Mouse (Mus musculus) intestine, embryonic 16.5 days (tissue): Measurements from ENCODE around the gene Wnt1. TPM values are rescaled to one million over a fixed set of nuclear protein-coding genes. Genes with fewer than 3 reads are reported as not detected.
"Not testable (repeated sequence)": the region's sequence is repeated elsewhere in the genome, so short reads cannot be mapped to it uniquely, and the experiment has no call there.

Experiments
- ATAC-seq: fragments of 200-750 bp; cut with Nextera tagmentation; 2 replicates; pipeline ENCODE4 v1.8.0; 2017; ENCODE audit warnings: moderate TSS enrichment, moderate library complexity
- H3K27ac ChIP-seq: fragments of 300-500 bp; sonication (generic); 2 replicates; pipeline ENCODE4 v1.5.1; 2014; ENCODE audit warnings: mild to moderate bottlenecking, low read length
- H3K27me3 ChIP-seq: fragments of 300-500 bp; sonication (generic); replicated peaks from 2 replicates; pipeline ENCODE4 v1.6.1; 2014; ENCODE audit warnings: low read length, control low read depth, mixed read lengths; ENCODE audit not compliant: control insufficient read depth, insufficient read depth
- H3K36me3 ChIP-seq: fragments of 300-500 bp; sonication (generic); 2 replicates; pipeline ENCODE4 v1.6.1; 2014; ENCODE audit warnings: low read length, control low read depth; ENCODE audit not compliant: control insufficient read depth, insufficient read depth
- H3K4me1 ChIP-seq: fragments of 300-500 bp; sonication (generic); 2 replicates; pipeline ENCODE4 v1.6.1; 2014; ENCODE audit warnings: low read length, control low read depth, mixed read lengths; ENCODE audit not compliant: control insufficient read depth, insufficient read depth
- H3K4me2 ChIP-seq: fragments of 300-500 bp; sonication (generic); 2 replicates; pipeline ENCODE4 v1.6.1; 2014; ENCODE audit warnings: low read depth, low read length, control low read depth
- H3K4me3 ChIP-seq: fragments of 300-500 bp; sonication (generic); 2 replicates; pipeline ENCODE4 v1.5.1; 2014; ENCODE audit warnings: mild to moderate bottlenecking, low read length
- H3K9ac ChIP-seq: fragments of 300-500 bp; sonication (generic); 2 replicates; pipeline ENCODE4 v1.6.1; 2014; ENCODE audit warnings: low read depth, low read length
- H3K9me3 ChIP-seq: fragments of 300-500 bp; sonication (generic); 2 replicates; pipeline ENCODE4 v1.6.1; 2016; ENCODE audit warnings: low read length, control low read depth; ENCODE audit not compliant: control insufficient read depth
- WGBS: fragments of 180-500 bp; shearing (Covaris S2); extraction: QIAGEN DNeasy Blood & Tissue Kit; methylation state at CpG from one replicate; pipeline ENCODE4 v1.1.7; 2014; 5-methylcytosine and 5-hydroxymethylcytosine counted together
- polyA plus RNA-seq: library from polyadenylated mRNA; unstranded; fragments of >200 nt; fragmentation: Nextera tagmentation; extraction: Ambion mirVana; gene quantifications from 2 replicates; pipeline ENCODE4 v1.2.1, GENCODE M21; 2015

Gene Wnt1
- not detected in 2 replicates for polyA plus RNA-seq

DNA sequence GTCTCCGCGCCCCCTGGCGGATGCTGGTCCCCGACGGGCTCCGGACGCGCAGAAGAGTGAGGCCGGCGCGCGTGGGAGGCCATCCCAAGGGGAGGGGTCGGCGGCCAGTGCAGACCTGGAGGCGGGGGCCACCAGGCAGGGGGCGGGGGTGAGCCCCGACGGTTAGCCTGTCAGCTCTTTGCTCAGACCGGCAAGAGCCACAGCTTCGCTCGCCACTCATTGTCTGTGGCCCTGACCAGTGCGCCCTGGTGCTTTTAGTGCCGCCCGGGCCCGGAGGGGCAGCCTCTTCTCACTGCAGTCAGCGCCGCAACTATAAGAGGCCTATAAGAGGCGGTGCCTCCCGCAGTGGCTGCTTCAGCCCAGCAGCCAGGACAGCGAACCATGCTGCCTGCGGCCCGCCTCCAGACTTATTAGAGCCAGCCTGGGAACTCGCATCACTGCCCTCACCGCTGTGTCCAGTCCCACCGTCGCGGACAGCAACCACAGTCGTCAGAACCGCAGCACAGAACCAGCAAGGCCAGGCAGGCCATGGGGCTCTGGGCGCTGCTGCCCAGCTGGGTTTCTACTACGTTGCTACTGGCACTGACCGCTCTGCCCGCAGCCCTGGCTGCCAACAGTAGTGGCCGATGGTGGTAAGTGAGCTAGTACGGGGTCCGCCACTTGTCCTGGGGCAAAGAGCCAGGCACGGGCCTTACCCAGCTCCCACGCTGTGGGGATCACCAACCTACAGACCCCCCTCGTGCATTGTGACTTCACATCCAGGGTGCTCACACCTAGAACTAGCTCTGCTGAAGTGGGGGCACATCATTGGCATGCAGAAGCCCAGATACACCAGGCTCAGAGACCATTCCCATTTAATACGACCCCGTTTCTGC, at the start of gene Wnt1:
Gene Wnt1 (plus strand): TSS at position 197 of the 875 bp plus-strand sequence.
- Histone ChIP-seq H3K9ac (no peak within 1 kb of the TSS), H3K36me3 (no peaks in the 10 kb centered on the region)
- peak; percentile 26; the same call in 1 of the 2 replicates for ATAC-seq

DNA sequence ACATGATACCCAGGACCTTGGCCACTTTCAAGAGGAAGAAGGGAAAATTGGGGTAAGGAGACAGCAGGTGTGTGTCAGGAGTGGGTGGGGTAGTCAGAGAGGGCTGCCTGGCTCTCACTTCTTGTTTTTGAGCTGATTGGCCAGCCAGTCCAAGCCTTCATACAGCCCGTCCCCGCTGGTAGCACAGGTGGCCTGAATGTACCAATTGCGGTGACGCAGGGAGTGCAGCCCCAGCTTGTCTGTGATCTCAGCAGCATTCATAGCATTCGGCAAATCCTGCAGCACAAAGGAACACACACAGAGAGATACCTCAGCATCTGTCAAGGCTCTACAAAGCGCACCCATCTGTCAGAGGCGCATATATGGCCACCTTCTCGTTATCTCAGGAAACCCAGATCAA, 49.4 kb upstream of the Wnt1 start:
- H3K27me3 ChIP-seq: no peaks in the 10 kb centered on the region
- H3K9me3 ChIP-seq: no peaks in the 10 kb centered on the region
- WGBS: 86% methylated on average over 8 of the region's 8 CpGs
- ATAC-seq: no peak
- no peak overlapping the region for H3K4me3 ChIP-seq
- peaks cover 30% of the 10 kb centered on the region; the same call in 1 of the 2 replicates for H3K36me3 ChIP-seq
- H3K4me1 ChIP-seq: peaks cover under 1% of the 10 kb centered on the region; the same call in 1 of the 2 replicates
- no peak overlapping the region for H3K9ac ChIP-seq
- no peak overlapping the region for H3K4me2 ChIP-seq
- no peak overlapping the region for H3K27ac ChIP-seq

More for the DNA sequence above, at the start of gene Wnt1:
- Histone ChIP-seq H3K4me1 (peaks cover 24% of the 10 kb centered on the region), H3K9me3 (no peaks in the 10 kb centered on the region), H3K4me3 (peak within 1 kb of the TSS; percentile 40), H3K4me2 (peak within 1 kb of the TSS; percentile 52), H3K27me3 (peaks cover 73% of the 10 kb centered on the region), H3K27ac (no peak within 1 kb of the TSS)
- 3% methylated on average over 51 of the region's 51 CpGs for WGBS

DNA sequence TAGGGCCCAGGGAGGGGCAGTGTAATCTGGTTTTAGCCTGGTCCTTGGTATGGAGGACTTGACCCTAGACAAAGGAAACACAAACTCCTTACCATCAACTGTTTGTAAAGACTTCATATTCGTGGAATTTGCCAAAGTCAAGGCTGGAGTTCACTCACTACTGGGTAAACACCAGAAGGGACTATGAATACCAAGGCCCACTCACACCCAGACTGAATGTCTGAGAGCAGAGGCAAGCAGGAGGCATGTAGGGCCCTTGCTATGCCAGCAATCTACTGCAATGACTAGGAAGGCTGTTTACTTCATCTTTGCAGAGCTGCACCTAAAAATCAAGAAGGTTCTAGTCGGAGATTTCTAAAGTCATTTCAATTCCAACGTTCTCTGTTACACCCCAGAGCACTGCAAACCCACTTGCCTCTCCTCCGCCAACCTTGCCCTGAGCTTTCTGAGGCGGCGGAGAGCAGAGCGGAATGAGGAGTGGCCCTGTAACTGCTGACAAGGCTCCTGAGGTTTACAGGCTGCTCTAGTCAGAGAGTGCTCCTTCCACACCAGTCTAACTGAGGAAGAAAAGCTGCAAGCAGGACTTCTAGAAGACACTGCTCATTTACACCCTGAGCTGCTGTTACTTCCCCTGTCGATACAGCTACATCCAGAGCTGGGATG, 46.8 kb upstream of the Wnt1 start:
- 77% methylated on average over 8 of the region's 8 CpGs for WGBS
- H3K36me3 ChIP-seq: peaks cover 19% of the 10 kb centered on the region; the same call in 1 of the 2 replicates
- H3K27ac ChIP-seq: no peak overlapping the region
- no peak overlapping the region for H3K4me2 ChIP-seq
- ATAC-seq: no peak
- no peak overlapping the region for H3K9ac ChIP-seq
- H3K9me3 ChIP-seq: no peaks in the 10 kb centered on the region
- H3K4me1 ChIP-seq: peaks cover 1% of the 10 kb centered on the region
- no peak overlapping the region for H3K4me3 ChIP-seq
- no peaks in the 10 kb centered on the region for H3K27me3 ChIP-seq

DNA sequence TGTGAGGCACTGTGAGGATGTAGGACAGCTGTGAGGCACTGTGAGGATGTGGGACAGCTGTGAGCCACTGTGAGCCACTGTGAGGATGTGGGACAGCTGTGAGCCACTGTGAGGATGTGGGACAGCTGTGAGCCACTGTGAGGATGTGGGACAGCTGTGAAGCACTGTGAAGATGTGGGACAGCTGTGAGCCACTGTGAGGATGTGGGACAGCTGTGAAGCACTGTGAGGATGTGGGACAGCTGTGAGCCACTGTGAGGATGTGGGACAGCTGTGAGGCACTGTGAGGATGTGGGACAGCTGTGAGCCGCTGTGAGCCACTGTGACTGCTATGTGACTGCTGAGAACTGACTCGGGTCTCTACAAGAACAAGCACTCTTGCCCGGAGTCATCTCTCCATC, 45.8 kb upstream of the Wnt1 start:
- not testable (repeated sequence) for H3K4me3 ChIP-seq, H3K4me2 ChIP-seq, H3K9ac ChIP-seq, H3K9me3 ChIP-seq, H3K27ac ChIP-seq, H3K4me1 ChIP-seq, H3K27me3 ChIP-seq, ATAC-seq
- H3K36me3 ChIP-seq: peaks cover 15% of the 10 kb centered on the region; the same call in 1 of the 2 replicates
- WGBS: 87% methylated on average over 3 of the region's 3 CpGs

DNA sequence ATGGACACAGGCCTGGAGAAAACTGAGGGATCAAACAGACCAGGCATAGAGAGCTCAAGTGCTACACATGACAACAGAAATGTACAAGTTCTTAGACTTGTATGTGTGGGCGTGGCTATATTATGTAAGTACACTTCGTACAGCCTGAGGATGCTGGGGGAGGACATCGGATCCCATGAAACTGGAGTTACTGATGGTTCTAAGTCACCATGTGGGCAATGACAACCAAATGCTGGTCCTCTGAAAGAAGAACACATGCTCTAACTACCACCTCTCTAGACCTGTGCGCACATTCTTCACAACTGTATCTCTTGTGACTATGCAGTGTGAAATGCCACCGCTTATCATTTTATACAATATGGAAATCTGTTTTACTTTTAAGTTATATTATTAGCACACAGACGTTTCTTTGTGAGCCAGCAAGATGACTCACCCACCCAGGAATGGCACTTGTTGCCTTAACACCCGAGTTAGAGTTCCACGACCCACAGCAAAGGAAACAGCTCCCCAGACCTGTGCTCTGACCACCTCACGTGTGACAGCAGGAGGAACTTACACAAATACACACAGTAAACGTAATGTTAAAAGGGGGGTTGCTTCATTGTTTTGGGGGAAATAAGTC, 43.2 kb upstream of the Wnt1 start:
- 76% methylated on average over 10 of the region's 10 CpGs for WGBS
- H3K9ac ChIP-seq: no peak overlapping the region
- H3K4me3 ChIP-seq: no peak overlapping the region
- ATAC-seq: no peak
- H3K27ac ChIP-seq: no peak overlapping the region
- no peaks in the 10 kb centered on the region; the same call in 1 of the 2 replicates for H3K36me3 ChIP-seq
- H3K9me3 ChIP-seq: no peaks in the 10 kb centered on the region
- no peaks in the 10 kb centered on the region for H3K27me3 ChIP-seq
- no peak overlapping the region for H3K4me2 ChIP-seq
- peaks cover 6% of the 10 kb centered on the region for H3K4me1 ChIP-seq

DNA sequence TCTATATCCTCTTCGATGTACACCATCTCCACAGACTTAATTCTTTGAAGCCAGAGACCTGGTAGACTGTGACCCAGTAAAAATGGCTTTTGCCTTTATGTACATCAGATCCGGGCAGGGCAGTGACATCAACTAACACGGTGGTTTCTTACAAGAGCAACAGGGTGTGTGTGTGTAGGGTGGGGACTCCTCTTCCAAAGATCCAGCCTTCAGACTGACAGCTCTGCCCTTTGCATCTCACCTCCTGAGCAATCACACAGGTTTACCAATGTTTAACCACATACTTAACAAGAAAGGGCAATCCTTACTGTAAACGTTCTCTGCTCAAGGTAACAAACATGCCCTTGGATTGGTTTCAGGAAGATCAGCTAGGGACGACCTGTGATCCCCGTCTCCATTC, 42.4 kb upstream of the Wnt1 start:
- H3K9me3 ChIP-seq: no peaks in the 10 kb centered on the region
- no peak overlapping the region for H3K4me2 ChIP-seq
- peak; percentile 78 for ATAC-seq
- 64% methylated on average over 6 of the region's 6 CpGs for WGBS
- no peak overlapping the region for H3K4me3 ChIP-seq
- H3K4me1 ChIP-seq: peaks cover 6% of the 10 kb centered on the region
- H3K27me3 ChIP-seq: no peaks in the 10 kb centered on the region
- H3K9ac ChIP-seq: no peak overlapping the region
- H3K36me3 ChIP-seq: no peaks in the 10 kb centered on the region; the same call in 1 of the 2 replicates
- H3K27ac ChIP-seq: no peak overlapping the region

DNA sequence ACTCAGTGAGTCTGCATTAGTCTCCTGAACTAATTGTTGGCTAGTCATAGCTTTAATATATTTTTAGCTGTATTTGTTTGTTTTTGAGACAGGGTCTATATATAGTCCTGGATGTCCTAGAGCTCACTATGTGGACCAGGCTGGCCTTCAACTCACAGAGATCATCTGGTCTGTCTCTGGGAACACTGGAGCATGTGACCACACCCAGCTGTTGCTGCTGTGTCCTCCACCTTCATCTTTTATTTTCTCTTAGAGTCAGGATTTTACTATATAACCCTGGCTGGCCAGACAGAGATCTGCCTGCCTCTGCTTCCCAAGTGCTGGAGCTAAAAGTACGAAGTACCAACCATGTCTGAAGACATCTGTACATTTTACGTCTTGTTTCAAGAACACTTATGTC, 40.6 kb upstream of the Wnt1 start:
- WGBS: 100% methylated on average over 2 of the region's 2 CpGs
- ATAC-seq: no peak
- H3K9me3 ChIP-seq: no peaks in the 10 kb centered on the region
- no peaks in the 10 kb centered on the region; the same call in 1 of the 2 replicates for H3K36me3 ChIP-seq
- H3K9ac ChIP-seq: no peak overlapping the region
- no peak overlapping the region for H3K4me3 ChIP-seq
- H3K4me2 ChIP-seq: no peak overlapping the region
- H3K27me3 ChIP-seq: no peaks in the 10 kb centered on the region
- H3K27ac ChIP-seq: no peak overlapping the region
- H3K4me1 ChIP-seq: peaks cover 6% of the 10 kb centered on the region

DNA sequence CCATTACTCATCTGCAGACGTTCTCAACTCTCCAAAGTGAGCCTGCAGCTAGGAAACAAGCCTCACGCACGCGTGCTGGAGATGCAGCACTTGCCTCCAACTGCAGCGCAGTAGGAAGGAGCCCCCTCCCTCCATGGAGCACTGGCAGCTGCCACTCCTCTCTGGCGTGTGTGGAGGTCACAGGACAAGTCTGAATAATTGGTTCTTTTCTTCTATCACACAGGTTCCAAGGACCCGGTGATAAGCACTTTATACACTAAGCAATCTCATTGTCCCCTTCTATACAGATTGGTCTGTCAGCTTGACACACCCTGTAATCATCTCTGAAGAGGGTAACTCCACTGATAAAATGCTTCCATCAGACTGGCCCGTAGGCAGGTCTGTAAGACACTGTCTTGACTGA, 36.6 kb upstream of the Wnt1 start:
- no peak overlapping the region for H3K9ac ChIP-seq
- no peaks in the 10 kb centered on the region for H3K9me3 ChIP-seq
- 55% methylated on average over 8 of the region's 8 CpGs for WGBS
- ATAC-seq: peak; percentile 77
- peaks cover 7% of the 10 kb centered on the region for H3K4me1 ChIP-seq
- no peak overlapping the region for H3K4me2 ChIP-seq
- no peak overlapping the region for H3K27ac ChIP-seq
- H3K4me3 ChIP-seq: no peak overlapping the region
- H3K36me3 ChIP-seq: no peaks in the 10 kb centered on the region; the same call in 1 of the 2 replicates
- no peaks in the 10 kb centered on the region for H3K27me3 ChIP-seq

DNA sequence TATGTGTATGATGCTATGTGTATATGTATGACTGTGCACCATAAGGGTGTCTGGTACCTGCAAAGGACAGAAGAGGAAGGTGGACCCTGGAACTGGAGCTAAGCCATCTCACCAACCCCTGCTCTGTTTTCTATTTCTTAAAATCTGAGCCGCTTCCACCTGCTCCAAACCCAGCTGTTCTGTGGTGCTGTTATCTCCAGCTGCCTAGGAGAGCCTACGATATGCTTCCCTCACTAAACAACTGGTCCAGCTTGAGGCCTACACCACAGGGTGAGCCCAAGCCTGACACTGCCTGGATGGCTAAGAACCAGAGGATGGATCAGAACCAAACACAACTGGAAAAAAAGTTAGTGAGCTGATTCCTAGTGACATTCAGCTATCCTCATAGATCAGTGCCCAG, 35.5 kb upstream of the Wnt1 start:
- ATAC-seq: no peak
- Histone ChIP-seq H3K9me3 (no peaks in the 10 kb centered on the region), H3K4me2 (no peak overlapping the region), H3K27me3 (no peaks in the 10 kb centered on the region), H3K36me3 (peaks cover 3% of the 10 kb centered on the region), H3K4me1 (0 out of 2 replicates have a peak, but pooled peaks cover 3% of the 10 kb centered on the region), H3K9ac (no peak overlapping the region), H3K4me3 (no peak overlapping the region), H3K27ac (no peak overlapping the region)
- 85% methylated on average over 2 of the region's 2 CpGs for WGBS
